26 mouse cellular contexts compared by ENCODE assay signal in genomic region chr5:38064043-38064575, GRCm38 (mm10). TPM values are rescaled to one million over a fixed set of nuclear protein-coding genes. Genes with fewer than 3 reads are reported as not detected.
A peak's percentile ranks its signal among the peaks of the same experiment; 100 is the strongest.
DNase-seq lines count a peak whose midpoint lies in the region; ATAC-seq and TF ChIP-seq lines count a peak whose summit lies in the region.
"Had no signal": no experiment of that assay in that cellular context is flagged by ENCODE, and none has a peak within 500 bp of the region (broad histone marks: within the 10 kb centered on the region; RNA-seq: fewer than 3 reads in every experiment).

No protein-coding gene starts in this region.

- no peak overlapping the region for H3K9ac ChIP-seq in embryonic facial prominence, embryonic 13.5 days
- H3K9ac ChIP-seq in hindbrain, embryonic 13.5 days, result no peak overlapping the region
- H3K9ac ChIP-seq: forebrain, embryonic 12.5 days; hindbrain, embryonic 12.5 days; liver, embryonic 13.5 days; midbrain, embryonic 12.5 days; neural tube, embryonic 12.5 days had no signal

- no peak for TF ChIP-seq CTCF in brain, embryonic 14.5 days (IDR thresholded peaks at IDR 0.05; ENCODE audit: borderline replicate concordance, extremely low read depth, insufficient read depth, insufficient read length)

- H3K9me3 ChIP-seq in embryonic facial prominence, embryonic 13.5 days, result no peaks in the 10 kb centered on the region
- H3K9me3 ChIP-seq in hindbrain, embryonic 13.5 days, result no peaks in the 10 kb centered on the region
- H3K9me3 ChIP-seq: forebrain, embryonic 12.5 days; hindbrain, embryonic 12.5 days; liver, embryonic 13.5 days; megakaryocyte, embryonic 14.5 days; midbrain, embryonic 12.5 days; neural tube, embryonic 12.5 days had no signal

- ATAC-seq in embryonic facial prominence, embryonic 13.5 days (ENCODE audit: insufficient number of reproducible peaks, insufficient read depth, low FRiP score, low TSS enrichment, low read depth), result no peak
- ATAC-seq in hindbrain, embryonic 13.5 days (ENCODE audit: low FRiP score), result no peak
- ATAC-seq: intestine, embryonic 16.5 days; lung, postnatal 0 days had no signal

- no peaks in the 10 kb centered on the region for H3K36me3 ChIP-seq in embryonic facial prominence, embryonic 13.5 days
- no peaks in the 10 kb centered on the region for H3K36me3 ChIP-seq in hindbrain, embryonic 13.5 days
- H3K36me3 ChIP-seq: forebrain, embryonic 12.5 days; hindbrain, embryonic 12.5 days; liver, embryonic 13.5 days; midbrain, embryonic 12.5 days; neural tube, embryonic 12.5 days had no signal

- peak; percentile 25 to 41 for DNase-seq in frontal cortex, adult 2 months (ENCODE audit: extremely low spot score in 1 of 2, low spot score in 1 of 2)
- DNase-seq in frontal cortex, postnatal 14 days (ENCODE audit: low spot score in 2 of 2), result no peak
- DNase-seq in brain, adult 2 months (ENCODE audit: low read depth, low spot score), result peak; percentile 53
- peak; percentile 19 for DNase-seq in brain, embryonic 14.5 days (ENCODE audit: low read depth)
- no peak for DNase-seq in ovary, postnatal 10 days (ENCODE audit: low spot score)
- no peak for DNase-seq in kidney, postnatal 25 days
- DNase-seq: adrenal gland, postnatal 25 days; B cell, adult 2 months; cerebellum, adult 8-10 months; gastrocnemius, postnatal 25 days; kidney, adult 8-10 months; liver, embryonic 13.5 days; lung, adult 18-20 months; right cerebral cortex, postnatal 4 days had no signal

- H3K27me3 ChIP-seq in embryonic facial prominence, embryonic 13.5 days, result peaks cover 2% of the 10 kb centered on the region; the same call in 1 of the 2 replicates
- no peaks in the 10 kb centered on the region for H3K27me3 ChIP-seq in hindbrain, embryonic 13.5 days
- H3K27me3 ChIP-seq: forebrain, embryonic 12.5 days; hindbrain, embryonic 12.5 days; liver, embryonic 13.5 days; megakaryocyte, embryonic 14.5 days; neural tube, embryonic 12.5 days had no signal

- WGBS in embryonic facial prominence, embryonic 13.5 days, result 49% methylated on average over 4 of the region's 4 CpGs
- WGBS in hindbrain, embryonic 13.5 days, result 93% methylated on average over 4 of the region's 4 CpGs

- H3K27ac ChIP-seq in embryonic facial prominence, embryonic 13.5 days, result peak overlapping the region; percentile 81; the same call in 1 of the 2 replicates
- H3K27ac ChIP-seq in hindbrain, embryonic 13.5 days, result no peak overlapping the region
- H3K27ac ChIP-seq: forebrain, embryonic 12.5 days; hindbrain, embryonic 12.5 days; kidney, postnatal 0 days; liver, embryonic 13.5 days; midbrain, embryonic 12.5 days; neural tube, embryonic 12.5 days had no signal

- peak overlapping the region; percentile 16; the same call in 1 of the 2 replicates for H3K4me2 ChIP-seq in embryonic facial prominence, embryonic 13.5 days
- no peak overlapping the region for H3K4me2 ChIP-seq in hindbrain, embryonic 13.5 days
- H3K4me2 ChIP-seq: forebrain, embryonic 12.5 days; heart, embryonic 11.5 days; hindbrain, embryonic 12.5 days; liver, embryonic 13.5 days; midbrain, embryonic 12.5 days; neural tube, embryonic 12.5 days had no signal

- TF ChIP-seq POLR2A in brain, embryonic 14.5 days (IDR thresholded peaks at IDR 0.05; ENCODE audit: borderline replicate concordance, extremely low read depth, insufficient read depth, insufficient read length, poor library complexity, severe bottlenecking), result no peak

- H3K4me3 ChIP-seq in embryonic facial prominence, embryonic 13.5 days, result no peak overlapping the region
- no peak overlapping the region for H3K4me3 ChIP-seq in hindbrain, embryonic 13.5 days
- H3K4me3 ChIP-seq: forebrain, embryonic 12.5 days; hindbrain, embryonic 12.5 days; liver, embryonic 13.5 days; megakaryocyte, embryonic 14.5 days; midbrain, embryonic 12.5 days; myocyte; neural tube, embryonic 12.5 days had no signal

- peaks cover 78% of the 10 kb centered on the region for H3K4me1 ChIP-seq in embryonic facial prominence, embryonic 13.5 days
- peaks cover 24% of the 10 kb centered on the region for H3K4me1 ChIP-seq in hindbrain, embryonic 13.5 days (replicated peaks)
- H3K4me1 ChIP-seq: liver, embryonic 13.5 days had no signal

RNA-seq across cellular contexts. Expression of gene Stx18, which starts 25.6 kb away (rescaled TPM):
- 43.9 and 48.9 TPM in 2 replicates for polyA plus RNA-seq in frontal cortex, adult 2 months (2012; rRNA removed)
- polyA plus RNA-seq in brain, embryonic 14.5 days (2012; rRNA removed), result 25.6 and 28.0 TPM in 2 replicates
- polyA plus RNA-seq in embryonic facial prominence, embryonic 13.5 days (2015; fragmentation: Nextera tagmentation; extraction: Ambion mirVana), result 61.7 and 67.5 TPM in 2 replicates
- 35.7 and 37.1 TPM in 2 replicates for polyA plus RNA-seq in hindbrain, embryonic 13.5 days (2015; fragmentation: Nextera tagmentation; extraction: Ambion mirVana)

Comparison
In these comparisons a context has a peak if more than half of its experiments do, and no peak if none do; other contexts are left out.
1. DNase-seq: peak in frontal cortex, adult 2 months (2 of 2), brain, adult 2 months (single experiment) and brain, embryonic 14.5 days (single experiment); none in frontal cortex, postnatal 14 days (0 of 2), ovary, postnatal 10 days (single experiment) and kidney, postnatal 25 days (0 of 2).